Mouse (Mus musculus) midbrain, embryonic 16.5 days (tissue): Measurements from ENCODE around the gene Usmg5. TPM values are rescaled to one million over a fixed set of nuclear protein-coding genes. Genes with fewer than 3 reads are reported as not detected.

Experiments
- ATAC-seq: fragments of 200-750 bp; cut with Nextera tagmentation; 2 replicates; pipeline ENCODE4 v1.8.0; 2017; ENCODE audit warnings: moderate TSS enrichment
- H3K27ac ChIP-seq: fragments of 300-500 bp; sonication (generic); 2 replicates; pipeline ENCODE4 v1.5.1; 2014; ENCODE audit warnings: mild to moderate bottlenecking, low read length, mixed read lengths
- H3K27me3 ChIP-seq: fragments of 300-500 bp; sonication (generic); 2 replicates; pipeline ENCODE4 v1.6.1; 2014; ENCODE audit warnings: low read depth, low read length, mixed read lengths; ENCODE audit not compliant: control insufficient read depth, insufficient read depth
- H3K36me3 ChIP-seq: fragments of 300-500 bp; sonication (generic); 2 replicates; pipeline ENCODE4 v1.6.1; 2014; ENCODE audit warnings: mild to moderate bottlenecking, low read length, moderate library complexity, mixed read lengths; ENCODE audit not compliant: control insufficient read depth, insufficient read depth
- H3K4me1 ChIP-seq: fragments of 300-500 bp; sonication (generic); 2 replicates; pipeline ENCODE4 v1.6.1; 2014; ENCODE audit warnings: mild to moderate bottlenecking, low read length, mixed read lengths; ENCODE audit not compliant: control insufficient read depth, insufficient read depth
- H3K4me2 ChIP-seq: fragments of 300-500 bp; sonication (generic); 2 replicates; pipeline ENCODE4 v1.6.1; 2014; ENCODE audit warnings: mild to moderate bottlenecking, low read length, mixed read lengths
- H3K4me3 ChIP-seq: fragments of 300-500 bp; sonication (generic); 2 replicates; pipeline ENCODE4 v1.5.1; 2014; ENCODE audit warnings: low read depth, mild to moderate bottlenecking, low read length, moderate library complexity, mixed read lengths
- H3K9ac ChIP-seq: fragments of 300-500 bp; sonication (generic); 2 replicates; pipeline ENCODE4 v1.6.1; 2014; ENCODE audit warnings: low read depth, low read length, mixed read lengths
- H3K9me3 ChIP-seq: fragments of 300-500 bp; sonication (generic); replicated peaks from 2 replicates; pipeline ENCODE4 v1.6.1; 2014; ENCODE audit warnings: mild to moderate bottlenecking, low read length, mixed read lengths; ENCODE audit not compliant: control insufficient read depth, poor library complexity, severe bottlenecking
- WGBS: fragments of 180-500 bp; shearing (Covaris S2); extraction: QIAGEN DNeasy Blood & Tissue Kit; methylation state at CpG from one replicate; pipeline ENCODE4 v1.1.7; 2014; 5-methylcytosine and 5-hydroxymethylcytosine counted together
- polyA plus RNA-seq: library from polyadenylated mRNA; unstranded; fragments of >200 nt; fragmentation: Nextera tagmentation; extraction: Ambion mirVana; gene quantifications from 2 replicates; pipeline ENCODE4 v1.2.1, GENCODE M21; 2015

The Usmg5 gene
- polyA plus RNA-seq, 1 experiment from 2014 or later: 1,431 TPM

- Histone ChIP-seq H3K27me3 (no peaks in the 10 kb centered on the region), H3K9ac (no peak overlapping the region), H3K4me2 (no peak overlapping the region), H3K27ac (no peak overlapping the region), H3K9me3 (no peaks in the 10 kb centered on the region), H3K36me3 (peaks cover 40% of the 10 kb centered on the region), H3K4me1 (no peaks in the 10 kb centered on the region), H3K4me3 (no peak overlapping the region)
- no peak for ATAC-seq
- WGBS: 96% methylated on average over 11 of the region's 11 CpGs
These were observed 38.4 kb upstream of the Usmg5 start for GRCm38 (mm10) chr19:47128835-47129234.

- no peak for ATAC-seq
- no peak overlapping the region for H3K9ac ChIP-seq
- no peaks in the 10 kb centered on the region for H3K4me1 ChIP-seq
- WGBS: 95% methylated on average over 10 of the region's 10 CpGs
- peaks cover 40% of the 10 kb centered on the region for H3K36me3 ChIP-seq
- no peaks in the 10 kb centered on the region for H3K27me3 ChIP-seq
- H3K27ac ChIP-seq: no peak overlapping the region
- no peak overlapping the region for H3K4me3 ChIP-seq
- H3K4me2 ChIP-seq: no peak overlapping the region
- H3K9me3 ChIP-seq: no peaks in the 10 kb centered on the region
These were observed 37.7 kb upstream of the Usmg5 start for GRCm38 (mm10) chr19:47128164-47128563.

- no peak overlapping the region for H3K4me2 ChIP-seq
- 30% methylated on average over 2 of the region's 2 CpGs for WGBS
- H3K9me3 ChIP-seq: no peaks in the 10 kb centered on the region
- no peak overlapping the region for H3K4me3 ChIP-seq
- peaks cover 24% of the 10 kb centered on the region for H3K36me3 ChIP-seq
- H3K4me1 ChIP-seq: no peaks in the 10 kb centered on the region
- no peak overlapping the region for H3K9ac ChIP-seq
- ATAC-seq: no peak
- H3K27ac ChIP-seq: no peak overlapping the region
- no peaks in the 10 kb centered on the region for H3K27me3 ChIP-seq
These were observed 32.4 kb upstream of the Usmg5 start for GRCm38 (mm10) chr19:47122802-47123201.

GRCm38 (mm10) chr19:47121054-47121453, 30.6 kb upstream of the Usmg5 start:
- H3K36me3 ChIP-seq: peaks cover 25% of the 10 kb centered on the region

GRCm38 (mm10) chr19:47118634-47119033, 28.2 kb upstream of the Usmg5 start:
- H3K4me2 ChIP-seq: no peak overlapping the region
- H3K27ac ChIP-seq: no peak overlapping the region
- no peaks in the 10 kb centered on the region for H3K9me3 ChIP-seq
- WGBS: 81% methylated on average over 2 of the region's 2 CpGs
- no peak for ATAC-seq
- H3K36me3 ChIP-seq: peaks cover 24% of the 10 kb centered on the region
- no peak overlapping the region for H3K9ac ChIP-seq
- no peaks in the 10 kb centered on the region for H3K27me3 ChIP-seq
- no peak overlapping the region for H3K4me3 ChIP-seq
- no peaks in the 10 kb centered on the region for H3K4me1 ChIP-seq

More at GRCm38 (mm10) chr19:47121054-47121453, 30.6 kb upstream of the Usmg5 start:
- Histone ChIP-seq H3K27me3 (no peaks in the 10 kb centered on the region), H3K9ac (no peak overlapping the region), H3K4me1 (no peaks in the 10 kb centered on the region), H3K4me2 (no peak overlapping the region), H3K27ac (no peak overlapping the region), H3K4me3 (no peak overlapping the region), H3K9me3 (no peaks in the 10 kb centered on the region)
- WGBS: 39% methylated on average over 4 of the region's 4 CpGs
- ATAC-seq: no peak

GRCm38 (mm10) chr19:47104641-47105271, 14.3 kb upstream of the Usmg5 start:
- no peak overlapping the region for H3K27ac ChIP-seq
- H3K9me3 ChIP-seq: no peaks in the 10 kb centered on the region
- H3K36me3 ChIP-seq: peaks cover 63% of the 10 kb centered on the region
- no peak overlapping the region for H3K4me2 ChIP-seq
- H3K4me1 ChIP-seq: no peaks in the 10 kb centered on the region
- over 99% methylated on average over 9 of the region's 9 CpGs for WGBS
- no peak overlapping the region for H3K4me3 ChIP-seq
- ATAC-seq: no peak
- H3K27me3 ChIP-seq: no peaks in the 10 kb centered on the region
- H3K9ac ChIP-seq: no peak overlapping the region

- Histone ChIP-seq H3K9ac (no peak overlapping the region), H3K9me3 (no peaks in the 10 kb centered on the region), H3K27ac (no peak overlapping the region), H3K27me3 (no peaks in the 10 kb centered on the region), H3K4me2 (no peak overlapping the region), H3K36me3 (peaks cover 43% of the 10 kb centered on the region), H3K4me1 (no peaks in the 10 kb centered on the region), H3K4me3 (no peak overlapping the region)
- no peak for ATAC-seq
- 94% methylated on average over 5 of the region's 5 CpGs for WGBS
These were observed 10.6 kb upstream of the Usmg5 start for GRCm38 (mm10) chr19:47101080-47101479.

GRCm38 (mm10) chr19:47089718-47090525, 525 bp downstream of the Usmg5 start:
- no peaks in the 10 kb centered on the region for H3K27me3 ChIP-seq
- ATAC-seq: peak; percentile 69

GRCm38 (mm10) chr19:47088226-47088625, 2.2 kb downstream of the Usmg5 start:
- H3K36me3 ChIP-seq: peaks cover 20% of the 10 kb centered on the region
- H3K9ac ChIP-seq: no peak overlapping the region
- H3K4me2 ChIP-seq: no peak overlapping the region
- WGBS: 89% methylated on average over 3 of the region's 3 CpGs
- ATAC-seq: no peak
- peaks cover 25% of the 10 kb centered on the region for H3K4me1 ChIP-seq
- no peaks in the 10 kb centered on the region for H3K27me3 ChIP-seq
- H3K27ac ChIP-seq: no peak overlapping the region
- no peak overlapping the region for H3K4me3 ChIP-seq
- H3K9me3 ChIP-seq: no peaks in the 10 kb centered on the region

More at GRCm38 (mm10) chr19:47089718-47090525, 525 bp downstream of the Usmg5 start:
- WGBS: 3% methylated on average over 36 of the region's 36 CpGs
- H3K9me3 ChIP-seq: no peaks in the 10 kb centered on the region
- H3K9ac ChIP-seq: peak overlapping the region; percentile 99
- H3K36me3 ChIP-seq: peaks cover 7% of the 10 kb centered on the region; the same call in 1 of the 2 replicates
- H3K4me3 ChIP-seq: peak overlapping the region; percentile 96
- H3K27ac ChIP-seq: peak overlapping the region; percentile 90
- H3K4me1 ChIP-seq: peaks cover 25% of the 10 kb centered on the region
- H3K4me2 ChIP-seq: peak overlapping the region; percentile 95
